Mouse (Mus musculus) heart, postnatal 25 days (tissue): ENCODE measurements around the gene Crb3. TPM values are rescaled to one million over a fixed set of nuclear protein-coding genes. Genes with fewer than 3 reads are reported as not detected.
"Not testable (repeated sequence)": the region's sequence is repeated elsewhere in the genome, so short reads cannot be mapped to it uniquely, and the experiment has no call there.

ENCODE experiments used
- DNase-seq: peaks from one replicate; pipeline ENCODE4 v3.0.0; 2022; ENCODE audit warnings: low spot score
- intact Hi-C: fragments of 180-260 bp; cut with DNase I; formaldehyde crosslinking; loops from one replicate; pipeline ENCODE4 v1.15.1; 2025
- total RNA-seq, 2 experiments: library from RNA; stranded (reverse); gene quantifications; 2 replicates each; pipeline ENCODE4 v1.2.3; 2021

Crb3 gene
- under 1 TPM in 1 of 2 experiments, not detected in 1; 0.78 TPM for total RNA-seq

DNA sequence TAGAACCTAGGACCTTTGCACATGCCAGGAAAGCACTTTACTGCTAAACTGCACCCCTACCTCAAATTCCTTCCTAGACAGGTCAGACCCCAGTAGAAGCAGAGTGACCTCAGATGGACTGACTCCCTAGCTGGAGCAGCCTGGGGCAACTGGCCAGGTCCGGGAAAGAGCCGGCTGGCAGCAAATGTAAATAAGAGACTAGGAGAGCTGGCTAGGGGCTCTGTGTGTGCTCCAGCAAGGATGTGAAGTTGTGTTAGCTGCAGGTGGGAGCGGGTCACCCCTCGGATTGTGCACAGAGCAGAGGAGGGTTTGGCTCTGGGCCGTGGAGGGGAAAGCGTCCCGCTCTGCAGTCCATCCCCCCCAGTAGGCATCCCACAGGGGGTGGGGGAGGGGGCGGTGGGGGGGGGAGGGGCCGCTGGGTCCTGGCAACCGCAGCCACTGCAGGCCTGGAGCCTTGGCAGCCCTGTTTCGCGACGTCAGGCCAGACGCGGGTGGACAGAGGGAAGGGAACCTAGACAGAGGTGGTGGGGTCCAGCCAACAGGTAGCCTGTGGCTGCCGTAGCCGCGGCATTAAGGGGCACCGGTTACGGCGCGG, at the start of gene Crb3:
Crb3 (plus strand) TSS at position 215 of the 595 bp plus-strand sequence.
- intact Hi-C loops, result loop anchor here (2.0 to 5.0 kb wide), 2 partner anchors 67 to 228 kb away; partner anchors contain the start of genes Clpp and Rfx2

DNA sequence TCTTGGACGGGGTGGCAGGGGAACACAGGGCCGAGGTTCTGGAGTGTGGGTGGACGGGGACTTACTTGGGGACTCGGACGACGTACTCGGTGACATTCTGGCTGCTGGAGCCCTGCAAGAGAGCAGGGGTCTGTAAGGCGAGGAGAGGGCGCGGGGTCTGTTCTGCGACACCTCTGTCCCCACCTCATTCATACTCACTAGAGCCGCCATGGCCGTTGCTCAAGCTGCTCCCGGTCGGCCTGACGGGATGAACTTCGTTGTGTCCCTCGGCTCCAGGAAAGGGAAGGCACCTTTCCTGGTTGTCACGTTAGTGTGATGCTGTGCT, 48.0 kb upstream of the Crb3 start:
- no peak for DNase-seq
- intact Hi-C loops, result loop anchor here (2.0 kb wide), 1 partner anchor 14 kb away; the partner anchor contains the start of gene Alkbh7

More for the DNA sequence above, at the start of gene Crb3:
- DNase-seq, result no peak

DNA sequence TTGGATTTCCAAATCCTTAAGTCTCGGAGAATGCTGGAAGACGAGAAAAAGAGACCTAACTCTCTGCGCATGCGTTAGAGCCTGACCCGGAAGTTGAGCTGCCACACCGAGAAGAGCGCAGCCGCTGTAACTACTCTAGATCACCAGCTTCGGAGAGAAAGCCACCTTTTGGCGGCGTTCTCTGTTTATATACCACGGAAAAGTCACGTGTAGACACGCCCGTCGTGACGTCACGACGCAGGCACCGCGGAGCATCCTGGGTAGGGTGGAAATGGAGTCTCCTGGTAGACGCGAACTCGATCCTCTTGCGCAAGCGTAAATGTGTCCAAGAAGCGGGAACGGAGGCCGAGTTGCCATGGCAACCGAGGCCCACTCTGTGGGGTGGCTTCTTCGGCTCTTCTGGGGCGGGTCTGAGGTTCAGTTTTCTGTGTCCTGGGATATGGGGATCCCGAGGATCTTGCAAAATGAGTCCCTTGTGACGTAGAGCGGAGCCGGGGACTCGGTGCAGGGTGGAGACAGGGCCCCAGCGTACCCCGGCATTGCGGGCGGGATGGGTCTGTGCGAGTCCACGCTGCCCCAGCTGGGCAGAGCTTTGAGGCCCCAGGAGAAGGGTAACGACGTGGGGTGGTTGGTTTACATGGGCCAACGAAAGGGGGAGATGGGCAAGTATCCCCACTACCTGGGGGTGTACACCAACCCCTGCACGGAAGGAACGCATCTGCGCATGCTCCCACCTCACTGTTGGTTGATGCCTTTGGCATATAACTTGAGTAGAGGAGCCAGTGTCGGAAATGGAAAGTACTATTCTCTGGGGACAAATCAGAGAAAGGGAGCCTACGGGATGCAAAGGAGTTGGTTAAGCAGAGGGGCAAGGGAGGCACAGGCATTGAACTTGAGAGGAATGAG, 47.4 kb upstream of the Crb3 start, which contains the start of the genes Gtf2f1 and Gm17949:
Gtf2f1 (minus strand) TSS at position 53 of the 906 bp plus-strand sequence.
Gm17949 (plus strand) TSS at position 234 of the 906 bp plus-strand sequence.
- intact Hi-C loops, result loop anchor here (2.0 kb wide), 1 partner anchor 15 kb away; the partner anchor contains the start of gene Alkbh7
- peak; percentile 85 for DNase-seq

DNA sequence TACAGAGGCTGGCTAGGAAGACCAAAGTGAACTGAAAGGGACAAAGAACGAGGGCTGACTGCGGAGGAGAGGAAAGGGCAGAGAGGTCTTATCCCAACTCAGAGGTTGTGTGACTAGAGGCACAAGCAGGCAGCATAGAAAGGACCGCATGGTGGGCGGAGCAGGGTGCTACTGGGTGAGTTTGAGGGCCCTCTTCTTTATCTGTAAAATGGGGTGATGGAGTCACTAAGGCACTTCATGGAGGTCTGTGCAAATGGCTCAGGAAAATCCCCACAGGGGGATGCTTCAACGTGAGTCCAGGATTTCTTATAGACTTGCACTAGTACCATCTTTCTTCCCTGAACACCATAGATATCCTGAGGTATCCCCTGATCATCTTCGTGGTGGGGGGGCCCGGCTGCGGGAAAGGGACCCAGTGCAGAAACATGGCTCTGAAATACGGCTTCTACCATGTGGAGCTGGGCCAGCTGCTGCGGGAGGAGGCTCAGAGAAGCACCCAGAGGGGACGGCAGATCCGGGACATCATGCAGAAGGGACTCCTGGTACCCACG, 46.6 kb upstream of the Crb3 start:
- intact Hi-C loops, result no loop called here
- DNase-seq, result no peak

DNA sequence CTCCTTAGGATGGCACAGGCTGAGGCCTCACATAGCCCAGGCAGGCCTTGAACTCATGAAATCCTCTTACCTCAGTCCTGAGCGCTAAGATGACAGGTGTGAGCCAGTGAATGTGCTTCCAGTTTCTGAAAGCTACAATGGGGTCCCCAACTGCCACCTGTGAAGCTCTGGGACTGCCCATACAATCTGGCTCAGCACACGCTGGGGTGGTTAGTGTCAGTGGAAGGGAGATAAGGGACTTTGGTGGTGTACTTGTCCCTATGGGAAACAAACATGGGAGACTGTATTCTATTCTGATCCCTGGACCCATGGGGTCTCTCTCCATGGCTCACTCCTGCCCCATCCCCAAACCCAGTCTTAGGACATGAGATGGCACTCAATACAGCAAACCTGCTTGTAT, 39.2 kb upstream of the Crb3 start:
- DNase-seq, result no peak
- intact Hi-C loops, result no loop called here

DNA sequence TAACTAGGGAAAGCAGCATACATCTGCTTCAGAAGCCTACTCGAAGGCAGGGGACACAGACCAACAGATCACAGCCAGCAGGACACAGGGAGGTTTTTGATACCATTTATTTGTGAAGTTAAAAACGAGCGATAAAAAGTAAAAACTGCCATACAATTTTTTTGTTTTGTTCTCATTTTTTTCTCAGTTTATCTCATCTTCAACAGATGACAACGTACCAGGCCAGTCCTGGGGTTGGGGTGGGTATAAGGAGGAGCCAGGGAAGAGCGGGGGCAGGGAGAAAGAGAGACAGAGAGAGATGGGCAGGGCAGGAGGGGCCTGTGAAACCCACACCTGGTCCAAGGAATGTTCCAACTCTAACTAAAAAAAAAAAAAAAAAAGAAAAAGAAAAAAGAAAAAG, 37.9 kb upstream of the Crb3 start:
- intact Hi-C loops, result no loop called here
- DNase-seq, result no peak

DNA sequence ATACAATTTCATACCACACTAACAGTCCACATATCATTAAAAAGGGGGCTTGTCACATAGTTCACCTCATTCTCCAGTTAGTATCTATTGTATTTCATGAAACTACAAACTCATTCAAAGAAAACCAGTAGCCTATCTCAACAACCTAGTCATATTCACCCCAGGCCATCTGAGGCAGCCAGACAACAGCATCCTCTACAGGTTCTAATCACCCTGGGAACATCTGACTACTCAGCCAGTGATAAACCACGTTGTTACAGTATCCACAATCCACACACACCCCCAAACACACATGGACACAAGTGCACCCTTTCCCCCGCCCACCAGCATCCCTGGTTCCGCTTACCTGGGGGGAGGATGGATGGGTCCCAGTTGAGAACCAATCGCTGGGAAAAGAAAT, 31.4 kb upstream of the Crb3 start:
- DNase-seq, result no peak
- intact Hi-C loops, result no loop called here

DNA sequence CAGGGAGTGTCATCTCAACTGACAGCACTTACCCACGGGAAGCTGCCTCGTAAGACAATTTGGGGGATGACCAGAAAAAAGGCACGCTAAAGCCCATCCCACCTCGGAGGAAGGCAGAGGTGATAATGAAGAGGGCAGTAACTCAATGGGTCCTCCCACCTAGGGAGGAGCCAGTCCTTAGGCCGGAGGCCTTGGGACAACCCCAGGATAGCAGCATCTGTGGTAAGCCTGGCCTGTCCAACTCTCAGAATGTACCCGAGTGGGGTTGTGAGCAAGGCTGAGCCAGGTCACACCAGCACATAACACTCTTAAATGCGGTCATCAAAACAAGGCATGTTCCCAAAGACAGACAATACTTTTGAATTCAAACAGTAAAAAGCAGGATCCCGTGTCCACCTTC, 29.2 kb upstream of the Crb3 start:
- intact Hi-C loops, result no loop called here
- DNase-seq, result no peak

DNA sequence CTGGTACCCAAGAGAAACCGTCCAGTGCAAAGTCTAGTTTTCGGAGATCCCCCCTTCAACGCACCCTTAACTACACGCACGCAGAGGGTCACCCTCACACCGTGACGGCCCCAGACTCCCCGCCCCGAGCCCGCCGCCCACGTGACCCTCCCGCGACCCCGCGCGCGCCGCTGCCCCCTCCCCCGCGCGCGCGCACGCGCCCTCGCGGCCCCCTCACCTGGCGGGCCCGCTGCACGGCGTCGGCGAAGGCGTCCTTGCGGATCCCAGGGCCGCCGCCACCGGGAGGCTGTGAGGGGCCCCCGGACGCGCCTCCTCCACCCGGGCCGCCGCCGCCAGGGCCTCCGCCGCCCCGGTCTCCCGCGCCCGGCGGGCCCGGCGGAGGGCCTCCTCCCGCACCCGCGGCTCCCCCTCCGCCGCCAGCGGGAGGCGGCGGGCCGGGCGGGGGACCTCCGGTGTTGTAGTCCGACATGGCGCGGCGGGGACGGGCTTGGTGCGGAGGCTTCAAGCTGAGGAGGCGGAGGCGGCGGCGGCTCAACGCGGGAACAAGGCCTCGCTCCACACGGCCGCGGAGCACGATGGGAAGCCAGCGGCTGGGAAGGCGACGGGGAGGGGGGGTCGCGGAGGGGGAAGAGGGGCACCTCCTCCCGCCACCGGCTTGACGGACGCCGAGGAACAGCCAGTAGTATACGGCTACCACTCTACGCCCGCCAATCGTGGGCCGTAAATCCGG, 27.8 kb upstream of the Crb3 start, which contains the start of gene Khsrp:
Khsrp (minus strand) TSS at position 592 of the 730 bp plus-strand sequence.
- no peak for DNase-seq
- intact Hi-C loops, result no loop called here

DNA sequence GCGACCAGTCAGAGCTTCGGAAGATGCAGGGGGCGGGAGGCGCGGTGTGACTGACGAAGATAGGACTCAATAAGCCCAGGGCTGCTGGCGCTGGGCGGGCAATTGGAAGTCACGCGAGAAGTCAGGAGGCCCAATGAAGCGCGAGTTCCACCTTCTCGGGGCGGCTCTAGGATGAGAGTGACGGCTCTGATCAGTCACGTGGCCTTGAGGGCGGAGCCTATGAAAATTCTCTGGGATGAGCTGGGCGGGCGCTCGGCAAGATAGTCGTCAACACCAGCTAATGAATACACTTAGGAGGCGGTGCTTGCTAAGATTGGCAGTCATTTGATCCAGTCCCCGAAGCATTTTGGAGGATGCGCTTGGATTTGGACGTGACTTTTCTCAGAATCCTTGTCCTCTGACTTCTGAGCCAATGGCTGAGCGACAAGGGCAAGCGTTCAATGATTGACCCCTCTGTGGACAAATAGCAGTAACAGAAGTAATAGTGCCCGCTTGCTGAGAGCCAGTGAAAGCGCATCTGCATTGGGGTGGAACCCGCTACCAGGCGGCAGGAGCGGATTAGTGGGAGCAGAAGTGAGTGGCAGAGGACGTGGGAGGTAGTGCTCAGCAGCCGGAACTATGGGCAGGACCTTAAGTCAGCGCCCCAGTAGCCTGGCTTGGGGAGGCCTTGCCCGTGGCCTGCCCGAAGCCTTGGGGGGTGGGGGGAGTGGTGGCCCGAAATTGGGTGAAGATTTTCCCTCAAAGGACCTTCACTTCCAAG, 27.1 kb upstream of the Crb3 start:
- peak; percentile 100 for DNase-seq
- intact Hi-C loops, result no loop called here

DNA sequence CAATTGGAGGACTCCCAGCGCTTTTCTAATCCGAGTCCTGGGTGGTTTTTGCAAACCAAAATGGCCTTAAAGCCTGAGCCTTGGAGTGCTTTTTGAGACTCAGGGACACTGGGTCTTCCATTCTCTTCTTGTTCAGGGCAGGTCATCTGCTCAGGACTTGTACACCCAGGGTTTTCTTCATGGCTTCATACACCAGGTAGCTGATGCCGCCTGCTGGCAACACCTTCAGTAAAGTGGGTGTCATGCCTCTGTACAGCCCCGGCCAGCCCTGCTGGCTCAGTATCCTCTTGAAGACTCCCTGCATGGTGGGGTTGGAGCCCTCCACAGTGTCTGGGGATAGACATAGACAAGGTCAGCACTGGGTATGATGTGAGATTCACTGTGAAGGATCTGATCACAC, 26.1 kb upstream of the Crb3 start:
- intact Hi-C loops, result no loop called here

DNA sequence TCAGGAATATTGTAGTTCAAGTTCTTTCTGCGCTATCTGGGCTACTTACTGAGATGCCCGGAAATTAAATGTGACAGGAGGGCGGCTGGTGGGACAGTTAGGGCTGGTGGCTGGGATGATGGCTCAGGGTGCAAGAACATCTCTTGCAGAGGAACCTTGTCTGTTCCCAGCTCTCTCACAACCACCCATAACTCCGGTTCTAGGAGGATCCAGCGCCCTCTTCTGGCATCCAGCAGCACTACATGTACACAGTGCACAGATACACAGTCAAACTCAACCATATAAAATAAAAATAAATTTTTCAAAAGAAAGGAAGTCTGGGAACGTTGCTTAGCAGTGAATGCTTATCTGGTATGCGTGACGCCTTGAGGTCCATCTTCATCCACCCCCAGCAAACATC, 19.9 kb upstream of the Crb3 start:
- intact Hi-C loops, result no loop called here
- no peak for DNase-seq

More for the DNA sequence above, 26.1 kb upstream of the Crb3 start:
- no peak for DNase-seq

DNA sequence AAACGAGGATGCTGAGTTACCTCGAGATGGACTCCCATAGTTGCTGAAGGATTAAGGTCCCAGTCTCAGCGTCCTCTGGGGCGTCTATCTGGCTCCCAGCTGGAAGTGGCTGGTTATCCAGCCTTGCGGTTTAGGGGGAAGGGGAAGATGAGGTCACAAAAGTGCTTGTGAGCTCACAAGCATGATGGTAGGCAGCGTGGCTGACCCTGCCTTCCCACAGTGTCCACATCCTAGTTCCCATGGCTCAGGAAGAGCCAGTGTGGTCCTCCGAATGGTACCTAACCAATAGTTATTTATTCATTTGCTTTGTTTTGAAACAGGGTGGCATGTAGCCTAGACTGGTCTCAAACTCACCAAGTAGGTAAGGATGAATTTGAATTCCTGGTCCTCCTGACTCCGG, 17.4 kb upstream of the Crb3 start, which contains the start of gene Slc25a41:
Slc25a41 (minus strand) TSS at position 101 of the 400 bp plus-strand sequence.
- intact Hi-C loops, result no loop called here
- DNase-seq, result no peak

DNA sequence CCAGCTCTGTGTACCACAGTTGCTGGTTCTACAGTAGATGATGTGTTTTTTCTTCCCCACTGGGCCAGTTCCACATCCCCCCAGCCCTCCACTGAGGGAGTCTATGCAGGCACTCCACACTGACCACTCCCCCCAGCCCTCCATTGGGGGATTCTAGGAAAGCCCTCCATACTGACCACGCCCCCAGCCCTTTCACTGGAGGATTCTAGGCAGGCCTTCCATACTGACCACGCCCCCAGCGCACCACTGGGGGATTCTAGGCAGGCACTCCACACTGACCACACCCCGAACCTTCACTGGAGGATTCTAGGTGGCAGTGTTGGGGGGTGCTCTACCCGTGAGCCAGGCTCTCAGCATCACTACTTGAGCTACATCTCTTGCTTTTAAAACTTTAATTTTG, 11.5 kb upstream of the Crb3 start:
- DNase-seq, result no peak
- intact Hi-C loops, result no loop called here

DNA sequence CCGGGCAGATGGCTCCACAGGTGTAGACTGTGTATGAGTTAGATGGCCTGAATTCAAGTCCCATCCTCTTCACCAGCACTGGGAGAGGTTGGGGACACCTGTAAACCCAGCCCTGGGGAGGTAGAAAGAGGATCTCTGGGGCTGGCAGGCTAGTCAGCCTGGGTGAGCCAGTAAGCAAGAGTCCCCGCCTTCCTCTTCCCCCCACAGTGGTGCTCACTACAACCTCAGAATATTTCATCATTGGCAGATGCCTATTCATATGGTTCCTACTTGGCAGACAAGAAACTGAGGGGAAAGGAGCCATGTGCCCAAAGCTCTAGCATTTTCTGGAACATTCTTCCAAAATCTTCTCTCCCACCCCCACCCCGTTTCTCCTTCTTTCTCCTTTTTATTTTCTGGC, 10.1 kb upstream of the Crb3 start:
- intact Hi-C loops, result no loop called here
- DNase-seq, result no peak

DNA sequence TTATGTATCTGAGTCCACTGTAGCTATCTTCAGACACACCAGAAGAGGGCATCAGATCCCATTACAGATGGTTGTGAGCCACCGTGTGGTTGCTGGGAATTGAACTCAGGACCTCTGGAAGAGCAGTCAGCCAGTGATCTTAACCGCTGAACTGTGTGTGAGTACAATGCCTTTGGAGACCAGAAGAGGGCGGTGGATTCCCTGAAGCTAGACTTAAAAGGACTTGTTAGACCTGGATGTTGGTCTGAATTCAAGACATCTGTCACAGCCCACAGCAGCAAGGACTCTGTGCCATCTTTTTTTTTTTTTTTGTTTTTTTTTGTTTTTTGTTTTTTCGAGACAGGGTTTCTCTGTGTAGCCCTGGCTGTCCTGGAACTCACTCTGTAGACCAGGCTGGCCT, 7.2 kb upstream of the Crb3 start:
- intact Hi-C loops, DNase-seq: not testable (repeated sequence)

DNA sequence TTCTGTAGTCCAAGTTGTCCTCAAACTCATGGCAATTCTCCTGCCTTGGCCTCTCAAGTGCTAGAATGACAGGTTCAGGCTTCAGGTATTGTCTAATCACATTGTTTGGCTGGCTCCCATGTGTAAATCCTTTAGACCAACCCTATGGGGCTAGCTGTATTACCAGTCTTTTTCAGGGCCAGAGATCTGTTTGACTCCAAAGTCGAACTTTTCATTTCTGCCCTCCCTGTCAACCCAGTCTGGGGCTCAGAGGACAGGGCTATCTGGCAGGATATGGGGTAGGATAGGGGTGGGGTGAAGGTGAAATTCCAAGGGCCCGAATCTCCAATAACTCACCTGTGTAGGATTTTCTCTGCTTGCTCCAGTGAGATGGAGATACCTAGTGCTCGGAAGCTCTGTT, 2.7 kb upstream of the Crb3 start:
- intact Hi-C loops, result loop anchor here (5.0 kb wide), 1 partner anchor 64 kb away; the partner anchor contains the start of gene Clpp
- no peak for DNase-seq

DNA sequence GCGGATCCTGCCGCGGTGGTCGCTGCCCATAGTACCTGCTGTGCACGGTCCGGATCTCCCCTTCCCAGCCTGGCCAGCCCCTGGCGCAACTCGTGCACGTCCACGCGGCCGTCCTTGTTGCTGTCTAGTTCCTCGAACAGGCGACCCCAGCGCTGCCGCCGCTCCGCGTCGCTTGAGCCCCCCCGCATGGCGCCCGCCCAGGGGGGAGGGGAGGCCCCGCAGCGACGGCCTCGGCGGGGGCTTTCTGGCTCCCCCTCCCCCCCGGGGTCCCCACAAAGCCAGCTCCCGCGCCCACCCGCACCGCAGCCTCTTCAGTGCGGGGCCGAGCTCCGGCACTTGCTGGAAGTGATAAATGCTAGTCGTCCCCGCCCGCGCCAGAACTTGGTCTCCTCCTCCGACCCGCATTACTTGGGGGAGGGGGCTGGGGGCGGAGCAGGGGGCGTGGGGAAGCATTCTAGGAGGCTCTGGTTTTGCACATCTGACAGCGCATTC, 627 bp downstream of the Crb3 start, which contains the start of gene Slc25a23:
Slc25a23 (minus strand) TSS at position 378 of the 492 bp plus-strand sequence.
- DNase-seq, result peak; percentile 42
- intact Hi-C loops, result loop anchor here (2.0 to 5.0 kb wide), 2 partner anchors 67 to 229 kb away; partner anchors contain the start of genes Clpp and Rfx2
